Mouse (Mus musculus): ENCODE data around the gene Rpl31.

- no peak for TF ChIP-seq CTCF (IDR thresholded peaks at IDR 0.05; ENCODE audit: control insufficient read depth, insufficient read depth, insufficient replicate concordance, low read depth, low read length)
- TF ChIP-seq POLR2A (IDR thresholded peaks at IDR 0.05; ENCODE audit: control insufficient read depth, low read depth, low read length): no peak
These were observed 13.4 kb downstream of the Rpl31 start for GRCm38 (mm10) chr1:39381017-39381416.
